Mouse (Mus musculus) embryonic facial prominence, embryonic 14.5 days (tissue): ENCODE data around the gene Hipk4. TPM values are rescaled to one million over a fixed set of nuclear protein-coding genes. Genes with fewer than 3 reads are reported as not detected.

Experiments used
- ATAC-seq: fragments of 200-750 bp; cut with Nextera tagmentation; 2 replicates; pipeline ENCODE4 v1.8.0; 2017; ENCODE audit warnings: low read depth, moderate number of reproducible peaks, moderate TSS enrichment
- DNase-seq: peaks from one replicate; pipeline ENCODE4 v3.0.0-alpha.2; 2015; ENCODE audit warnings: low spot score
- H3K27ac ChIP-seq: fragments of 300-500 bp; sonication (generic); replicated peaks from 2 replicates; pipeline ENCODE4 v1.5.1; 2014; ENCODE audit warnings: low read depth, mild to moderate bottlenecking, low read length, moderate library complexity
- H3K27me3 ChIP-seq: fragments of 300-500 bp; sonication (generic); replicated peaks from 2 replicates; pipeline ENCODE4 v1.6.1; 2014; ENCODE audit warnings: low read length; ENCODE audit not compliant: control insufficient read depth, insufficient read depth
- H3K36me3 ChIP-seq: fragments of 300-500 bp; sonication (generic); 2 replicates; pipeline ENCODE4 v1.6.1; 2014; ENCODE audit warnings: low read length, mixed read lengths; ENCODE audit not compliant: control insufficient read depth, insufficient read depth
- H3K4me1 ChIP-seq: fragments of 300-500 bp; sonication (generic); 2 replicates; pipeline ENCODE4 v1.6.1; 2014; ENCODE audit warnings: antibody characterized with exemption, low read length; ENCODE audit not compliant: control insufficient read depth, insufficient read depth
- H3K4me2 ChIP-seq: fragments of 300-500 bp; sonication (generic); 2 replicates; pipeline ENCODE4 v1.6.1; 2014; ENCODE audit warnings: low read depth, mild to moderate bottlenecking, low read length, moderate library complexity, mixed read lengths
- H3K4me3 ChIP-seq: fragments of 300-500 bp; sonication (generic); 2 replicates; pipeline ENCODE4 v1.5.1; 2014; ENCODE audit warnings: low read depth, mild to moderate bottlenecking, low read length
- H3K9ac ChIP-seq: fragments of 300-500 bp; sonication (generic); 2 replicates; pipeline ENCODE4 v1.6.1; 2014; ENCODE audit warnings: low read depth, mild to moderate bottlenecking, low read length, moderate library complexity, mixed read lengths
- H3K9me3 ChIP-seq: fragments of 300-500 bp; sonication (generic); 2 replicates; pipeline ENCODE4 v1.6.1; 2016; ENCODE audit warnings: low read length; ENCODE audit not compliant: control insufficient read depth
- WGBS: fragments of 180-500 bp; shearing (Covaris S2); extraction: QIAGEN DNeasy Blood & Tissue Kit; methylation state at CpG from one replicate; pipeline ENCODE4 v1.1.7; 2014; 5-methylcytosine and 5-hydroxymethylcytosine counted together
- polyA plus RNA-seq: library from polyadenylated mRNA; unstranded; fragments of >200 nt; fragmentation: Nextera tagmentation; extraction: Ambion mirVana; gene quantifications from 2 replicates; pipeline ENCODE4 v1.2.1, GENCODE M21; 2014

The Hipk4 gene
- polyA plus RNA-seq, 1 experiment from 2014 or later: 0.54 TPM

- DNase-seq (no peak), ATAC-seq (no peak; the same call in 1 of the 2 replicates)
- Histone ChIP-seq H3K27me3 (no peaks in the 10 kb centered on the region), H3K4me3 (peak overlapping the region; percentile 30), H3K27ac (peak overlapping the region; percentile 84), H3K9ac (peak overlapping the region; percentile 56), H3K4me2 (peak overlapping the region; percentile 66), H3K9me3 (no peaks in the 10 kb centered on the region), H3K4me1 (peaks cover 7% of the 10 kb centered on the region), H3K36me3 (peaks cover 12% of the 10 kb centered on the region)
- 5% methylated on average over 10 of the region's 11 CpGs for WGBS
Observed at GRCm38 (mm10) chr7:27480927-27481626, 42.0 kb upstream of the Hipk4 start.

GRCm38 (mm10) chr7:27481627-27481969 lies 41.5 kb upstream of the Hipk4 start:
- peak overlapping the region; percentile 66 for H3K4me2 ChIP-seq
- peak overlapping the region; percentile 84 for H3K27ac ChIP-seq
- DNase-seq (peak; percentile 95), ATAC-seq (peak; percentile 93)
- H3K36me3 ChIP-seq: peaks cover 7% of the 10 kb centered on the region
- WGBS: 0% methylated on average over 4 of the region's 12 CpGs
- no peaks in the 10 kb centered on the region for H3K27me3 ChIP-seq
- H3K9me3 ChIP-seq: no peaks in the 10 kb centered on the region
- peaks cover 7% of the 10 kb centered on the region for H3K4me1 ChIP-seq
- H3K9ac ChIP-seq: peak overlapping the region; percentile 56
- H3K4me3 ChIP-seq: peak overlapping the region; percentile 30

GRCm38 (mm10) chr7:27483860-27484259 lies 39.2 kb upstream of the Hipk4 start:
- 80% methylated on average over 4 of the region's 4 CpGs for WGBS
- no peaks in the 10 kb centered on the region for H3K36me3 ChIP-seq
- no peak overlapping the region for H3K9ac ChIP-seq
- DNase-seq: no peak
- no peak overlapping the region for H3K4me2 ChIP-seq
- no peak overlapping the region for H3K27ac ChIP-seq
- no peak overlapping the region for H3K4me3 ChIP-seq
- no peaks in the 10 kb centered on the region for H3K9me3 ChIP-seq
- no peak for ATAC-seq
- H3K27me3 ChIP-seq: no peaks in the 10 kb centered on the region
- peaks cover 13% of the 10 kb centered on the region for H3K4me1 ChIP-seq

GRCm38 (mm10) chr7:27486102-27486769 lies 36.8 kb upstream of the Hipk4 start:
- no peaks in the 10 kb centered on the region for H3K27me3 ChIP-seq
- H3K27ac ChIP-seq: peak overlapping the region; percentile 98
- H3K4me1 ChIP-seq: peaks cover 22% of the 10 kb centered on the region
- peaks cover 11% of the 10 kb centered on the region for H3K36me3 ChIP-seq
- peak overlapping the region; percentile 86 for H3K4me3 ChIP-seq
- 3% methylated on average over 13 of the region's 13 CpGs for WGBS
- H3K9ac ChIP-seq: peak overlapping the region; percentile 59
- ATAC-seq (no peak), DNase-seq (peak; percentile 37)
- H3K9me3 ChIP-seq: no peaks in the 10 kb centered on the region
- peak overlapping the region; percentile 86 for H3K4me2 ChIP-seq

GRCm38 (mm10) chr7:27486770-27487697 lies 36.0 kb upstream of the Hipk4 start, which contains the start of gene Sertad1:
Gene Sertad1, plus strand, starts transcription at chr7:27486910.
- Histone ChIP-seq H3K4me1 (peaks cover 20% of the 10 kb centered on the region), H3K27me3 (no peaks in the 10 kb centered on the region), H3K36me3 (peaks cover 11% of the 10 kb centered on the region), H3K4me2 (peak within 1 kb of the TSS; percentile 86), H3K9ac (peak within 1 kb of the TSS; percentile 89), H3K9me3 (no peaks in the 10 kb centered on the region), H3K27ac (peak within 1 kb of the TSS; percentile 98), H3K4me3 (peak within 1 kb of the TSS; percentile 86)
- ATAC-seq: peak; percentile 96
- WGBS: under 1% methylated on average over 32 of the region's 80 CpGs
- DNase-seq: peak; percentile 100

GRCm38 (mm10) chr7:27487740-27488268 lies 35.3 kb upstream of the Hipk4 start:
- Histone ChIP-seq H3K4me2 (peak overlapping the region; percentile 86), H3K4me1 (peaks cover 18% of the 10 kb centered on the region), H3K9me3 (no peaks in the 10 kb centered on the region), H3K4me3 (peak overlapping the region; percentile 86), H3K36me3 (peaks cover 11% of the 10 kb centered on the region), H3K9ac (peak overlapping the region; percentile 89), H3K27ac (peak overlapping the region; percentile 98), H3K27me3 (no peaks in the 10 kb centered on the region)
- WGBS: 1% methylated on average over 13 of the region's 13 CpGs
- ATAC-seq (no peak), DNase-seq (peak; percentile 48)

- ATAC-seq (no peak), DNase-seq (no peak)
- Histone ChIP-seq H3K9ac (no peak overlapping the region), H3K4me1 (peaks cover 18% of the 10 kb centered on the region), H3K27ac (peak overlapping the region; percentile 93), H3K27me3 (no peaks in the 10 kb centered on the region), H3K9me3 (no peaks in the 10 kb centered on the region), H3K4me2 (0 out of 2 replicates have a peak overlapping the region, but pooled peaks have one; percentile 62), H3K4me3 (no peak overlapping the region), H3K36me3 (peaks cover 11% of the 10 kb centered on the region)
- WGBS: 93% methylated on average over 22 of the region's 25 CpGs
Observed at GRCm38 (mm10) chr7:27489270-27489869, 33.7 kb upstream of the Hipk4 start.

GRCm38 (mm10) chr7:27490227-27490542 lies 32.9 kb upstream of the Hipk4 start:
- H3K4me3 ChIP-seq: peak overlapping the region; percentile 37
- 26% methylated on average over 4 of the region's 4 CpGs for WGBS
- DNase-seq (no peak), ATAC-seq (no peak)
- peak overlapping the region; percentile 62 for H3K4me2 ChIP-seq
- peak overlapping the region; percentile 62 for H3K9ac ChIP-seq
- no peaks in the 10 kb centered on the region for H3K9me3 ChIP-seq
- no peaks in the 10 kb centered on the region for H3K27me3 ChIP-seq
- peaks cover 18% of the 10 kb centered on the region for H3K4me1 ChIP-seq
- peaks cover 11% of the 10 kb centered on the region for H3K36me3 ChIP-seq
- H3K27ac ChIP-seq: peak overlapping the region; percentile 93
